In the genomic region with DNA sequence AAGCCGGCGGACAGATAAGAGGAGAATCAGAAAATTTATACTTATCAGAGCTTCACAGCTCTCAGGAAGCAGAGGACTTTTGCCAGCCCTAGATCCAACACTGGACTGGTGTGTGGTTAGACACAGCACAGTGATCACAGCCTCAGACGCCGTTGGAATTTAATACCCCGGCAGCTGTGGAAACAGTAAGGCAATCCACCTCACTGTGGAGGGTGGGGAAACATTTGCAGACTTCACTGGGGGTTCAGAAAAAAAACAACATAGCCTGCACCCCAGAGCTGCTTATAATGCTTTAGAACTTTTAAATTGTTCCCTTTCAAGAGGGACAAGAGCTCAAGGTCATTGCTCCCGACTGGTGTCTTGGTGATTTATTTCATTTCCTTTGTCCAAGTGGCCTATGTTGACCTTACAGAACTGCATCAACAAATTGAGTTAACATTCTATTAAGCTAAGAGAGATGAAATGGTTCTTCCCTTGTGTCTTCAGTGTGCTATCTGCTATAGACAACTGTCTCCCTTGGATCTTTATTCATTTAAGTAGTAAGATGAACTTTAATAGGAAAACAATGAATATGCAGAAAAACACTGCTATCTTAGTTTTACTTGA, we compare ENCODE assay signal across 13 mouse cellular contexts.
A peak's percentile ranks its signal among the peaks of the same experiment; 100 is the strongest.
DNase-seq lines count a peak whose midpoint lies in the region; ATAC-seq and TF ChIP-seq lines count a peak whose summit lies in the region.
"Had no signal": no experiment of that assay in that cellular context is flagged by ENCODE, and none has a peak within 500 bp of the region (broad histone marks: within the 10 kb centered on the region; RNA-seq: fewer than 3 reads in every experiment).

No protein-coding gene starts in this region.

- no peak for TF ChIP-seq POLR2A in liver, adult 2 months (IDR thresholded peaks at IDR 0.05; ENCODE audit: extremely low read depth, insufficient read depth, low read length)

- no peaks in the 10 kb centered on the region; the same call in 1 of the 2 replicates for H3K4me1 ChIP-seq in liver, adult 2 months (ENCODE audit: control insufficient read depth, insufficient read depth, low read length)
- no peaks in the 10 kb centered on the region for H3K4me1 ChIP-seq in liver, embryonic 11.5 days (replicated peaks; ENCODE audit: control insufficient read depth, insufficient read depth, low read length)

- WGBS in liver, adult 2 months, result 62% methylated on average over 6 of the region's 6 CpGs
- WGBS in liver, embryonic 11.5 days, result 71% methylated on average over 6 of the region's 6 CpGs

- no peak for TF ChIP-seq CTCF in liver, adult 2 months (IDR thresholded peaks at IDR 0.05; ENCODE audit: low read depth, low read length)

- H3K4me3 ChIP-seq in liver, adult 2 months (ENCODE audit: insufficient read depth, low read depth, low read length), result no peak overlapping the region
- no peak overlapping the region for H3K4me3 ChIP-seq in liver, embryonic 11.5 days (ENCODE audit: low read depth, low read length)
- H3K4me3 ChIP-seq: neural tube, embryonic 12.5 days had no signal

- no peaks in the 10 kb centered on the region for H3K36me3 ChIP-seq in liver, adult 2 months (ENCODE audit: control insufficient read depth, insufficient read depth, low read length)
- H3K36me3 ChIP-seq in liver, embryonic 11.5 days (ENCODE audit: control insufficient read depth, insufficient read depth, low read length), result no peaks in the 10 kb centered on the region
- H3K36me3 ChIP-seq: neural tube, embryonic 12.5 days had no signal

- peak; percentile 43 for DNase-seq in liver, adult 2 months (ENCODE audit: extremely low read depth, low read depth, low spot score)
- DNase-seq in liver, embryonic 11.5 days (ENCODE audit: low spot score), result no peak
- DNase-seq in embryo, embryonic 10.5 days (ENCODE audit: low spot score), result peak; percentile 67
- DNase-seq in fibroblast of lung, adult 2 months (ENCODE audit: low read depth), result peak; percentile 11
- peak; percentile 60 to 71 for DNase-seq in kidney, postnatal 4 days
- no peak for DNase-seq in gastrocnemius, postnatal 25 days
- no peak for DNase-seq in gastrocnemius, postnatal 10 days
- DNase-seq in left cerebral cortex, adult 9 months (ENCODE audit: low spot score in 2 of 2), result no peak
- DNase-seq: cerebellum, adult 8-10 months; left cerebral cortex, postnatal 4 days; lung, postnatal 14 days; right cerebral cortex, postnatal 4 days had no signal

- H3K9me3 ChIP-seq in liver, embryonic 11.5 days (ENCODE audit: control insufficient read depth, low read length), result no peaks in the 10 kb centered on the region
- H3K9me3 ChIP-seq: neural tube, embryonic 12.5 days had no signal

- no peaks in the 10 kb centered on the region for H3K79me2 ChIP-seq in liver, adult 2 months (ENCODE audit: control insufficient read depth, insufficient read depth, low read length)

- no peak overlapping the region for H3K4me2 ChIP-seq in liver, embryonic 11.5 days
- H3K4me2 ChIP-seq: neural tube, embryonic 12.5 days had no signal

- no peak overlapping the region for H3K9ac ChIP-seq in liver, adult 2 months (ENCODE audit: low read depth, low read length)
- H3K9ac ChIP-seq in liver, embryonic 11.5 days (ENCODE audit: low read depth, low read length), result no peak overlapping the region
- H3K9ac ChIP-seq: neural tube, embryonic 12.5 days had no signal

- H3K27me3 ChIP-seq in liver, adult 2 months (ENCODE audit: control insufficient read depth, insufficient read depth, low read length), result no peaks in the 10 kb centered on the region
- no peaks in the 10 kb centered on the region for H3K27me3 ChIP-seq in liver, embryonic 11.5 days (replicated peaks; ENCODE audit: control insufficient read depth, insufficient read depth, low read length)
- H3K27me3 ChIP-seq: neural tube, embryonic 12.5 days had no signal

- ATAC-seq in liver, embryonic 11.5 days (replicated peaks; ENCODE audit: low FRiP score), result no peak

- no peak overlapping the region for H3K27ac ChIP-seq in liver, adult 2 months (replicated peaks; ENCODE audit: insufficient read depth, low read depth, low read length)
- no peak overlapping the region for H3K27ac ChIP-seq in liver, embryonic 11.5 days (ENCODE audit: low read depth, low read length)
- H3K27ac ChIP-seq: neural tube, embryonic 12.5 days had no signal

Comparison
In these comparisons a context has a peak if more than half of its experiments do, and no peak if none do; other contexts are left out.
1. DNase-seq: peak in liver, adult 2 months (single experiment), embryo, embryonic 10.5 days (single experiment), fibroblast of lung, adult 2 months (single experiment) and kidney, postnatal 4 days (2 of 2); none in liver, embryonic 11.5 days (single experiment), gastrocnemius, postnatal 25 days (single experiment), gastrocnemius, postnatal 10 days (single experiment) and left cerebral cortex, adult 9 months (0 of 2).